8 mouse cellular contexts compared by ENCODE assay signal in genomic region chr1:105354901-105355891, GRCm38 (mm10). TPM values are rescaled to one million over a fixed set of nuclear protein-coding genes. Genes with fewer than 3 reads are reported as not detected.
DNase-seq lines count a peak whose midpoint lies in the region; ATAC-seq and TF ChIP-seq lines count a peak whose summit lies in the region.

No protein-coding gene starts in this region.

- H3K4me3 ChIP-seq in thymus, adult 2 months (ENCODE audit: control insufficient read depth, insufficient read depth, low read length) = peak overlapping the region; percentile 58
- peak overlapping the region; percentile 80 for H3K4me3 ChIP-seq in embryonic fibroblast, embryonic 13.5 days (ENCODE audit: insufficient read depth, low read length)
- peak overlapping the region; percentile 66 for H3K4me3 ChIP-seq in heart, embryonic 12.5 days
- peak overlapping the region; percentile 69 for H3K4me3 ChIP-seq in kidney, embryonic 16.5 days (ENCODE audit: low read length)
- peak overlapping the region; percentile 64 for H3K4me3 ChIP-seq in liver, postnatal 0 days (ENCODE audit: low read depth, low read length)

- no peaks in the 10 kb centered on the region for H3K36me3 ChIP-seq in thymus, adult 2 months (ENCODE audit: control insufficient read depth, insufficient read depth, low read length)
- no peaks in the 10 kb centered on the region for H3K36me3 ChIP-seq in heart, embryonic 12.5 days
- H3K36me3 ChIP-seq in kidney, embryonic 16.5 days (ENCODE audit: insufficient read depth, low read length) = no peaks in the 10 kb centered on the region
- no peaks in the 10 kb centered on the region for H3K36me3 ChIP-seq in liver, postnatal 0 days (replicated peaks; ENCODE audit: insufficient read depth, low read length)

- 0 out of 2 replicates have a peak, but pooled peaks have one; percentile 37 for ATAC-seq in heart, embryonic 12.5 days (ENCODE audit: insufficient number of reproducible peaks, low FRiP score)
- ATAC-seq in kidney, embryonic 16.5 days (ENCODE audit: low FRiP score, low TSS enrichment) = 0 out of 2 replicates have a peak, but pooled peaks have one; percentile 25
- ATAC-seq in liver, postnatal 0 days = 0 out of 2 replicates have a peak, but pooled peaks have one; percentile 18

- TF ChIP-seq POLR2A in thymus, adult 2 months (IDR thresholded peaks at IDR 0.05; ENCODE audit: control insufficient read depth, extremely low read depth, insufficient read depth, low read length, poor library complexity) = no peak
- no peak for TF ChIP-seq POLR2A in embryonic fibroblast, embryonic 13.5 days (IDR thresholded peaks at IDR 0.05; ENCODE audit: low read depth, low read length)

- peak overlapping the region; percentile 99 for H3K4me2 ChIP-seq in heart, embryonic 12.5 days
- H3K4me2 ChIP-seq in kidney, embryonic 16.5 days (replicated peaks; ENCODE audit: low read depth, low read length) = peak overlapping the region; percentile 96
- H3K4me2 ChIP-seq in liver, postnatal 0 days (ENCODE audit: low read depth, low read length) = peak overlapping the region; percentile 65

- H3K9ac ChIP-seq in heart, embryonic 12.5 days = peak overlapping the region; percentile 78
- H3K9ac ChIP-seq in kidney, embryonic 16.5 days (replicated peaks; ENCODE audit: low read length) = peak overlapping the region; percentile 74
- peak overlapping the region; percentile 75 for H3K9ac ChIP-seq in liver, postnatal 0 days (replicated peaks)

- no peak overlapping the region for H3K27ac ChIP-seq in thymus, adult 2 months (ENCODE audit: control insufficient read depth, insufficient read depth, low read length)
- H3K27ac ChIP-seq in embryonic fibroblast, embryonic 13.5 days (ENCODE audit: insufficient read depth, low read length) = no peak overlapping the region
- no peak overlapping the region for H3K27ac ChIP-seq in heart, embryonic 12.5 days (ENCODE audit: poor library complexity, severe bottlenecking)
- H3K27ac ChIP-seq in kidney, embryonic 16.5 days (ENCODE audit: low read length) = no peak overlapping the region
- no peak overlapping the region for H3K27ac ChIP-seq in liver, postnatal 0 days (ENCODE audit: low read depth)

- no peak for DNase-seq in thymus, adult 2 months
- no peak for DNase-seq in thymus, postnatal 0 days (ENCODE audit: low spot score)
- DNase-seq in liver, postnatal 0 days = peak; percentile 48
- peak; percentile 10 for DNase-seq in ovary, adult 18-20 months (ENCODE audit: low spot score)
- DNase-seq in yolk sac, embryonic 10.5 days (ENCODE audit: low spot score) = no peak

- no peak for TF ChIP-seq CTCF in thymus, adult 2 months (IDR thresholded peaks at IDR 0.05; ENCODE audit: borderline replicate concordance, control insufficient read depth, extremely low read depth, insufficient read depth, low read length, poor library complexity)
- no peak for TF ChIP-seq CTCF in embryonic fibroblast, embryonic 13.5 days (IDR thresholded peaks at IDR 0.05; ENCODE audit: borderline replicate concordance, insufficient read depth, low read length)
- TF ChIP-seq CTCF in liver, postnatal 0 days (IDR thresholded peaks at IDR 0.05; ENCODE audit: low read depth) = no peak

- peaks cover 9% of the 10 kb centered on the region; the same call in 1 of the 2 replicates for H3K4me1 ChIP-seq in thymus, adult 2 months (replicated peaks; ENCODE audit: control insufficient read depth, insufficient read depth, low read length)
- no peaks in the 10 kb centered on the region for H3K4me1 ChIP-seq in embryonic fibroblast, embryonic 13.5 days (ENCODE audit: control insufficient read depth, insufficient read depth, low read length)
- no peaks in the 10 kb centered on the region for H3K4me1 ChIP-seq in heart, embryonic 12.5 days (replicated peaks)
- H3K4me1 ChIP-seq in kidney, embryonic 16.5 days (ENCODE audit: insufficient read depth, low read length) = 0 out of 2 replicates have a peak, but pooled peaks cover 8% of the 10 kb centered on the region
- H3K4me1 ChIP-seq in liver, postnatal 0 days (ENCODE audit: insufficient read depth) = no peaks in the 10 kb centered on the region; the same call in 1 of the 2 replicates

- H3K9me3 ChIP-seq in heart, embryonic 12.5 days (replicated peaks) = no peaks in the 10 kb centered on the region
- H3K9me3 ChIP-seq in kidney, embryonic 16.5 days (ENCODE audit: low read length) = no peaks in the 10 kb centered on the region
- no peaks in the 10 kb centered on the region for H3K9me3 ChIP-seq in liver, postnatal 0 days (ENCODE audit: low read length)

- 24% methylated on average over 30 of the region's 30 CpGs for WGBS in thymus, adult 2 months
- 5% methylated on average over 30 of the region's 30 CpGs for WGBS in heart, embryonic 12.5 days
- WGBS in kidney, embryonic 16.5 days = 6% methylated on average over 30 of the region's 30 CpGs
- 10% methylated on average over 29 of the region's 30 CpGs for WGBS in liver, postnatal 0 days (ENCODE audit: insufficient replicate concordance)

- peaks cover 8% of the 10 kb centered on the region for H3K27me3 ChIP-seq in thymus, adult 2 months (ENCODE audit: control insufficient read depth, insufficient read depth, low read length)
- peaks cover 9% of the 10 kb centered on the region; the same call in 1 of the 2 replicates for H3K27me3 ChIP-seq in heart, embryonic 12.5 days (replicated peaks)
- no peaks in the 10 kb centered on the region for H3K27me3 ChIP-seq in kidney, embryonic 16.5 days (ENCODE audit: insufficient read depth, low read length)
- 0 out of 2 replicates have a peak, but pooled peaks cover 10% of the 10 kb centered on the region for H3K27me3 ChIP-seq in liver, postnatal 0 days (ENCODE audit: insufficient read depth, low read length)

- TF ChIP-seq EP300 in liver, postnatal 0 days (IDR thresholded peaks at IDR 0.05; ENCODE audit: low read depth) = no peak

RNA-seq across cellular contexts. Expression of gene Rnf152, which starts 1.3 kb away (rescaled TPM):
- polyA plus RNA-seq in thymus, adult 2 months (2012; rRNA removed) = 0.16 and 0.18 TPM in 2 replicates
- polyA plus RNA-seq in thymus, postnatal 0 days (2015; fragmentation: Nextera tagmentation; extraction: Ambion mirVana) = 0.08 and 0.09 TPM in 2 replicates
- 0.17 and 0.60 TPM in 2 replicates for polyA plus RNA-seq in embryonic fibroblast, embryonic 13.5 days (2011; ENCODE audit: insufficient read length, low read depth, missing spikeins)
- polyA plus RNA-seq in heart, embryonic 12.5 days (2016; fragmentation: Nextera tagmentation; extraction: Ambion mirVana) = 0.11 and 0.22 TPM in 2 replicates
- 0.91 and 1.1 TPM in 2 replicates for polyA plus RNA-seq in kidney, embryonic 16.5 days (2015; fragmentation: Nextera tagmentation; extraction: Ambion mirVana)
- 0.46 and 0.47 TPM in 2 replicates for polyA plus RNA-seq in liver, postnatal 0 days (2015; fragmentation: Nextera tagmentation; extraction: Ambion mirVana)

Comparison
In these comparisons a context has a peak if more than half of its experiments do, and no peak if none do; other contexts are left out.
1. DNase-seq: peak in liver, postnatal 0 days (single experiment) and ovary, adult 18-20 months (single experiment); none in thymus, adult 2 months (single experiment), thymus, postnatal 0 days (single experiment) and yolk sac, embryonic 10.5 days (single experiment).
2. Peak in every context shown above with its lines, with median percentiles within 50 percentile points of each other: H3K4me3 ChIP-seq, ATAC-seq, H3K4me2 ChIP-seq and H3K9ac ChIP-seq.